Mouse (Mus musculus): ENCODE measurements around the gene Nlrp3. TPM values are rescaled to one million over a fixed set of nuclear protein-coding genes. Genes with fewer than 3 reads are reported as not detected.
"Not testable (repeated sequence)": the region's sequence is repeated elsewhere in the genome, so short reads cannot be mapped to it uniquely, and the experiment has no call there.

Nlrp3 gene
- total RNA-seq, 2 experiments from 2014 or later = 0.42 to 0.51 TPM

DNA sequence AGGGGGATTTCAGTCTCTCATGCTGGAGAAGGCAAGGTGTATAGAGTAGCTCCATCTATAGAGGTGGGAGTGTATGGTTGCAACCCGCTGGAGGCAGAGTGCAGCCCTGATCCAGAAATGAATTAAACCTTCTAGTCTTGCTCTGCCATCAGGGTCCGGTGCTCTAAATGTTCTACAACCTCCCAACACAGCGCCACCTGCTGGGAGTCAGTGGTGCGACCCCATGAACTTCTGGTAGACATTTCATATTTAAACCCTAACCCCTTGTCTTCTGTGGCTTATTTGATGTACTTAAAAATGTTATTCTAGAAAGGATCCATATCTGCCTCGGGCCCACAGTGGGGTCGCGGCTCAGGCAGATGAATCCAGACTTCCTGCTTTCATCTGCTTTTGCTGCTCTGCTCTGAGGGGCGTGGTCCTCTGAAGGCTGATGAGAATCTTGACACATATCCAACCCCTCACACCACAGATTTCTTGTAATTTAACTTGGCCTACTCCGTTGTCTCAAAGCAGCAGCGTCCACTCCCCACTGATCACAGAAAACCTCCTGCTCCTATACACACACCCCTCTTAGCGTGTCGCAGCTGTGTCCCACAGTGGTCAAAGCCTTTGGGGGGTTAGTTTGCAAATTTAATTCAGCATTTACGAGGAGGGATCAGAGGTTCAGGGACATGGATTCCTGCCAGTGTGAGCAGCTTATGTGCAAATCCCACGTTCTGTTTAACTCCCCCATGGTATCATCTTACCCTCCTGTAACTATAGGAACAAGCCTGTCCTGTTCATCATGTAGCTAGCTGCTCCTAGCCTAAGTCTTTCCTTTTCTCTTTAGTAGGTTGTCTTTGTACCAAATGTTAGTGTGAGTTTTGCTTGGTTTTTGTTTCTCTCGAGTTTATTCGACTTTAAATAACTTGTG is 3.9 kb upstream of the Nlrp3 start:
- DNase-seq = peak; percentile 50

DNA sequence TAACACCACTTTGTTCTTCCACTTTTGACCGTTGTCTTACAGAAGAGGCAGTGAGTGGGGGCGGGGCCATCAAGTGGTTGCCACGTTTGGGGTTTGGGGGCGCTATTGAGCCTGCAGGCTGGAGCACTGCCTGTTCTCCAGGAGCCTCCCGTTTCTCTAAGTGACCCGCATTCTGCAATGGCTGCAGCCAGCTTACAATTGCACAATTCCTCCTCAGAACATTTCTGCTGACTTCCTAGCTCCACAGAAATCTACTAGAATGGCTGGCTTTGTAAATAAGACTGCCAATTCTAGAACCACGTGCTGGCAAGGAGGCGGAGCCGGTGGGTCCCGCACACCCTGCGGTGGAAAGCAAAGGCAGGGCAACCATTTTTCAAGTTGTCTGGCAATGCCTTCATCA is 3.0 kb upstream of the Nlrp3 start:
- peak; percentile 77 for DNase-seq

DNA sequence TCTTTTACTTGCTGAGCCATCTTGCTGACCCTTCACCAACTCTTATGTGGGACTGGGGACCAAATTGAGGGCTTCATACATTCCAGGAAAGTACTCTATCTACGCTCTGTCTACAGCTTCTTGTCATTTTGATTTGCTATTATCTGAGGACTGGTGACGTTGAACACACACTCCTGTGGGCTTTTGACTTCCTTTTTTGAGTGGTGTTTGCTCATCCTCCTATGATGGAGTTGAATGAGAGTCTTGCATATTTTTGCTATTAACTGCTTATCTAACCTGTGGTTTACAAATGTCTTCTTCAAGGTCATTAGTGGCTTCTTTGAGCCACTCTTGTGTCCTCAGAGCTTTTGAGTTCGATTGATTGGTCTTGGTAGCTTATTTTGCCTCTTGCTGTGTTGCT is 1.2 kb upstream of the Nlrp3 start:
- DNase-seq = no peak

DNA sequence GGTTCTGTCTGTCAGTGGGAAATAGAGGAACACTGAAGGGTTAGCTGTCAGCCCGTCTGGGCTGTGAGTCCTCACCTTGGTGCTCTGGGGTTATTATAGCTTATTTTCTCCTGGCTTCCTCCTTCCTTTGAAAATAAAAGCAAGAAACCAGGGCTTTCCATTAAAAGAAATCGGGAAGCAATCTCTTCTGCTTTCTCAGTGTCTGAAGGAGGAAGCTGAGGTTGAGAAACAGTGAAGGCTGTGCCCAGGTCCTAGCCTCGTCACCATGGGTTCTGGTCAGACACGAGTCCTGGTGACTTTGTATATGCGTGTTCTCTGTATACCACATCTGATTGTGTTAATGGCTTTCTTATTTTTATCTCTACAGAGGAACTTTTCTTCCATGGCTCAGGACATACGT is 1.1 kb downstream of the Nlrp3 start:
- no peak for DNase-seq

GRCm38 (mm10) chr11:59543376-59543775 is 2.0 kb downstream of the Nlrp3 start:
- no peak for DNase-seq

- DNase-seq = no peak
These were observed 2.6 kb downstream of the Nlrp3 start for GRCm38 (mm10) chr11:59544005-59544404.

DNA sequence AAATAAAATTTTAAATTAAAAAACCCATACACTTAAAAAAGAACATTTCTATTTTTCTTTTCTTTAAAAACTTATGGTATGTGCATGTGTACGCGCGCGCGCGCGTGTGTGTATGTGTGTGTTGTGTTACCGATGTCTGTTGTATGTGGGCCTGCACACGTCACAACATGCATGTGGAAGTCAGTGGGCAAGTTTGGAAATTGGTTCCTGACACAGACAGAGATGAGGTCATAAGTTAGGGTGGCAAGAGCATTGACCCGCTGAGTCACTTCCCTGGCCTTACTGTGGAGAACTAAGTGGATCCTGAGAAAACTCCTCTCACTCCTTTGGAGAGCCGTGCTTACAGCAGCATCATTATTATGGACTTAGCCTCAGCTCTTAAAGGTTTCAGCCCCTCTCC is 12.8 kb downstream of the Nlrp3 start:
- no peak for DNase-seq

DNA sequence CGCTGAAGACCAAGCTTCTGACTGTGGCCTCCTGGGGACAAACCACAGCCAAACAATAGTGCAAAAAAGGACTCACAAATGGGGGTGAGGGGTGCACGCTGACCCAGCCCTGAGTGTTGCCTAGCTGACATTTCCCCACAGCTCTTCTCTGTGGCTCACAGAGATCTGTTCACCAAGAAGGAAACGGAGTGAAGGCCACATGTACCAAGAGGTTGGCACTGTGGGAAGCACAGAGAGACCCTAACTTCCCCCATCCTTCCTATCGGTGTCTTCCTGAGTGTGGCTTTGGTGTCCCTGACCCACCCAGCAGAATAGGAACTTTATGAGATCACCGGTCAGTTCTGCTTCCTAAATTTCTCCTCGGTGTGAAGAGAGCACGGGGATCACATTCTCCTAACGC is 13.2 kb downstream of the Nlrp3 start:
- no peak for DNase-seq

- no peak for DNase-seq
These were observed 19.5 kb downstream of the Nlrp3 start for GRCm38 (mm10) chr11:59560906-59561305.

GRCm38 (mm10) chr11:59562336-59562735 is 21.0 kb downstream of the Nlrp3 start:
- DNase-seq = no peak

- no peak for DNase-seq
These were observed 21.5 kb downstream of the Nlrp3 start for GRCm38 (mm10) chr11:59562837-59563236.

GRCm38 (mm10) chr11:59569306-59569705 is 27.9 kb downstream of the Nlrp3 start:
- peak; percentile 29 for DNase-seq

GRCm38 (mm10) chr11:59575726-59576125 is 34.4 kb downstream of the Nlrp3 start:
- peak; percentile 64 for DNase-seq

DNA sequence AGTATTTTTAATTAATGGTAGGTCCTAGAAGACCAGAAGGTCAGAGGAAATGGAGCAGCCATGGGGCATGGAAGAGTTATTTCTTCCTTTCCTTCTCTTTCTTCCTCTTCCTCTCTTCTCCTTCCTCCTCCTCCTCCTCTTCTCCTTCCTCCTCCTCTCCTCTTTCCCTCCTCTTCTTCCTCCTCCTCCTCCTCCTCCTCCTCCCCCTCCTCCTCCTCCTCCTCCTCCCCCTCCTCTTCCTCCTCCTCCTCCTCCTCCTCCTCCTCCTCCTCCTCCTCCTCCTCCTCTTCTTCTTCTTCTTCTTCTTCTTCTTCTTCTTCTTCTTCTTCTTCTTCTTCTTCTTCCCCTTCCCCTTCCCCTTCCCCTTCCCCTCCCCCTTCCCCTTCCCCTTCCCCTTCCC is 34.8 kb downstream of the Nlrp3 start, which contains the start of gene Olfr222:
Gene Olfr222, minus strand, starts transcription at position 101 of the 400 bp plus-strand sequence.
- not testable (repeated sequence) for DNase-seq

GRCm38 (mm10) chr11:59584539-59584938 is 43.2 kb downstream of the Nlrp3 start:
- peak; percentile 63 for DNase-seq

- no peak for DNase-seq
These were observed 48.1 kb downstream of the Nlrp3 start for GRCm38 (mm10) chr11:59589496-59589895.

- no peak for DNase-seq
These were observed 51.8 kb downstream of the Nlrp3 start, which contains the start of gene Olfr223 for GRCm38 (mm10) chr11:59593189-59593588. TSS of gene Olfr223 (minus strand) at chr11:59593289.

DNA sequence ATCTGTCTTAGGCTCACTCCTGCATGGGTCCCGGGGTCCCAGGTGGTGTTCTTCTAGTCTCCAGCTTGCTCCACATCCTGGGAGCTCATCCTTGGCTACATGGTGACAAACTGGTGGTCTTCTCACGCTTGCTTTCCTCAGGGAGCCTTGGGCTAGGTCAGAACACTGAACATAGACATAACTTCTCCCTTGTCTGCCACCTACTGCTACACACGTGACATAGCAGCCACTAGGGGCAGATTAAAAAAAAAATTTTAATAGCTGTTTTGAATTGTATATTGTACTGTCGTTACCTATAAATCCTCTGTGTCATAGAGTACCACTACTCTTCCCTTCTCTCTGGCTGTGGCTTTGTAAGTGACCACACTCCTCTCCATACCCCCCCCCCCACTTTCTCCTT is 54.7 kb downstream of the Nlrp3 start:
- no peak for DNase-seq

DNA sequence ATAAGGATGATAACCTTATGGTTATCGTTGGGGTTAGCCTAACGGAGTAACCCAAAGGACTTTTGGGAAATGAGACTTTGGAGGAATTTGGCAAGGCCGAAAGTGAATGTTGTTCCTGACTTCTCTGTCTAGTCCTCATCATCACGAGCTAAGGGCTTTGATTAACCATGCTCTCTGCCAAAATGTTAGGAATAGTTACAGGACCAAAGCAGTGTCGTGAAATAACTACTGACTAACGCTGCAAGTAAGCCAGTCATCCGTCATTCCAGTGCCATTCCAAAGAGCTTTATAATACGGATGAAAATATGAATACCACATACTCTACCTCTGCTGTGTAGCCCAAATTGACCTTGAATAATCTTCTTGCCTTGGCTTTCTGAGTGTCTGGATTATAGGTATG is 55.6 kb downstream of the Nlrp3 start:
- no peak for DNase-seq

DNA sequence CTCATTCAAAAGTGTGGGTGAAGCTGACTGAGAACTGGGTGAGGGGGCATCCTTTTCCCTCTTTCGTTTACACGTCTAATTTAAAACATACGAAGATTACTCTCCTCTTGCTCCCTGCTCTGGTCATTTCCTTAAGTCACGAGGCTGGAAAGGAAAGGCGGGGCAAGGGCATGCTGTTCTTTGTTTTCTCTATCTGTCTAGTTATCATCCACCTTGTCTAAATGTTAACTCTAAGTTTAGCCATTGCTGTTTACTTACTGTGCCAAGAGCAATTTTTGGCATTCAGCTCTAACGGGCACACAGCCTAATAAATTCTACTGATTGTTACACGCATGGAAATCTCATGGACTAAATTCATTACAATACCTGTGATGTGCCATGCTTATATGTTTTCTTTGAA is 57.8 kb downstream of the Nlrp3 start:
- DNase-seq = no peak

DNA sequence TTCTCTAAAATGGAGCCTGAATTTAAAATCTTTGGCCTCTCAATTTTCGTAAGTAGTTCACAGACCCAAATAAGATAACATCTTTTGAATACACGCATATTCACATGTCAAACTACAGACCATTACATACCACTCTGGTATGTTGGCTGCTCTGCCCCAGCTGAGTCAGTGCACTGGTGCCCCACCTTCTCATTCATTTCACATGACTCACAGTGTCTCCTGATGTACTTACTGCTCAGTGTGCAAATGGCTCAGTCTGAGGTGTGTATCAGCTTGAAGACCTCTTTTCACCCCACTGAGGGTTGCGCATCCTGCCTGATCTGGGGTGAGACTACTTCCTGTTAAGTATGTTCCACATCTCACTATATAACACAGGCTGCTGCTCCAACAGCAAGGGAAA is 59.5 kb downstream of the Nlrp3 start:
- DNase-seq = no peak

GRCm38 (mm10) chr11:59602287-59602686 is 60.9 kb downstream of the Nlrp3 start:
- DNase-seq = no peak

DNA sequence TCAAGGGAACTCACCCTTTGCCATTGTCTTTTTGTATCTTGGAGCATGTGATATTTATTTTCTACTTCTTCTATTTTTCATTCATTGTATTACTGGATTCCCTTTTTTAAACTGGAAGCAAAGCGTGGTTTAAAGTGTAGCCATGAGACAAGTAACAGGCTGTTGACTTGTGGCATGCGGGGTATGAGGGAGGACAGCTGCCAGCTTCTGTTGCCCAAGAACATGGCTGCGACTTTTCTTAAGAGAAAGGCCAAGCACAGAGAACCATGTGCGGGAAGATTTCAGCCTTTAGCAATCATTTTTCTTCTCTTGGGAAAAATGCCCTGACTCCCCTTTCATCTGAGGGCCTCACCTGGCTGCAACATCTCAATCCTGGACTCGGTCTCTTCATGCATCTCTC is 70.3 kb downstream of the Nlrp3 start:
- DNase-seq = no peak

DNA sequence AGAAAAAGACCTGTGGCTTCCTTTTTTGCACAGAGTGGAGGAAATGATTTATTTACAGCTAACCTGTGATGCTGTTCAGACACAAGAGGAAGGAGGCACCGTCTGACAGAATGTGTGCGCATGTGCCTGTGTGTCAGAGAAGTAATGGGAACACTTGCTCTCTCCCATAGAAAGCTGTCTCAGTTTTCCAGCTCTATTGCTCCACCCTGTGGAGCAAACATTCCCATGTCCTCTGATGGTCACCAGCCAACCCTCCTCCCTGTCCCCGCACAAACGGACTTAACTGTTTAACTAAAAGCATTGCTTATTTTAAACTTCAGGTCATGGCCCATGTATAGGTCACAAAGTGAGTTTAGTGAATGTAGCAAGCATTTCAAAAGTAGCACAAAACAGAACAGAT is 72.8 kb downstream of the Nlrp3 start:
- peak; percentile 47 for DNase-seq

Data from adrenal gland, postnatal 10 days (tissue).